10 mouse cellular contexts compared by ENCODE assay signal in genomic region chr4:32343256-32344165, GRCm38 (mm10).
DNase-seq lines count a peak whose midpoint lies in the region; ATAC-seq and TF ChIP-seq lines count a peak whose summit lies in the region.
"Had no signal": no experiment of that assay in that cellular context is flagged by ENCODE, and none has a peak within 500 bp of the region (broad histone marks: within the 10 kb centered on the region; RNA-seq: fewer than 3 reads in every experiment).

No protein-coding gene starts in this region.

- 0 out of 2 replicates have a peak, but pooled peaks cover 2% of the 10 kb centered on the region for H3K4me1 ChIP-seq in cerebellum, adult 2 months (ENCODE audit: control insufficient read depth, insufficient read depth, low read length)
- peaks cover 6% of the 10 kb centered on the region; the same call in 1 of the 2 replicates for H3K4me1 ChIP-seq in neural tube, embryonic 11.5 days (ENCODE audit: control insufficient read depth, insufficient read depth, low read length)
- peaks cover 5% of the 10 kb centered on the region for H3K4me1 ChIP-seq in limb, embryonic 10.5 days

- WGBS in cerebellum, adult 2 months = 76% methylated on average over 14 of the region's 14 CpGs
- 70% methylated on average over 14 of the region's 14 CpGs for WGBS in neural tube, embryonic 11.5 days
- 78% methylated on average over 14 of the region's 14 CpGs for WGBS in limb, embryonic 10.5 days

- no peak overlapping the region for H3K9ac ChIP-seq in neural tube, embryonic 11.5 days (ENCODE audit: low read length)

- H3K27me3 ChIP-seq in cerebellum, adult 2 months (ENCODE audit: control insufficient read depth, insufficient read depth, low read length) = no peaks in the 10 kb centered on the region
- no peaks in the 10 kb centered on the region for H3K27me3 ChIP-seq in neural tube, embryonic 11.5 days (ENCODE audit: control insufficient read depth, insufficient read depth, low read length)
- no peaks in the 10 kb centered on the region for H3K27me3 ChIP-seq in limb, embryonic 10.5 days (ENCODE audit: low read depth, poor library complexity, severe bottlenecking)
- H3K27me3 ChIP-seq: CH12.LX had no signal

- 0 out of 2 replicates have a peak overlapping the region, but pooled peaks have one; percentile 7 for H3K27ac ChIP-seq in cerebellum, adult 2 months (ENCODE audit: insufficient read depth, low read length)
- 0 out of 2 replicates have a peak overlapping the region, but pooled peaks have one; percentile 44 for H3K27ac ChIP-seq in neural tube, embryonic 11.5 days (ENCODE audit: low read depth, low read length)
- no peak overlapping the region for H3K27ac ChIP-seq in limb, embryonic 10.5 days

- H3K4me3 ChIP-seq in cerebellum, adult 2 months (replicated peaks; ENCODE audit: insufficient read depth, low read depth, low read length) = no peak overlapping the region
- H3K4me3 ChIP-seq in neural tube, embryonic 11.5 days (ENCODE audit: low read depth, low read length) = no peak overlapping the region
- no peak overlapping the region for H3K4me3 ChIP-seq in limb, embryonic 10.5 days
- H3K4me3 ChIP-seq: erythroblast, embryonic 14.5 days had no signal

- no peaks in the 10 kb centered on the region for H3K9me3 ChIP-seq in neural tube, embryonic 11.5 days (ENCODE audit: control insufficient read depth, low read length)
- no peaks in the 10 kb centered on the region for H3K9me3 ChIP-seq in limb, embryonic 10.5 days (replicated peaks)

- no peaks in the 10 kb centered on the region for H3K36me3 ChIP-seq in neural tube, embryonic 11.5 days (ENCODE audit: control insufficient read depth, insufficient read depth, low read length)
- peaks cover 24% of the 10 kb centered on the region for H3K36me3 ChIP-seq in limb, embryonic 10.5 days

- TF ChIP-seq CTCF in cerebellum, adult 2 months (IDR thresholded peaks at IDR 0.05; ENCODE audit: borderline replicate concordance, insufficient read depth, low read depth, low read length) = no peak

- no peak for TF ChIP-seq POLR2A in cerebellum, adult 2 months (IDR thresholded peaks at IDR 0.05; ENCODE audit: borderline replicate concordance, insufficient read depth, low read length)

- no peak for ATAC-seq in neural tube, embryonic 11.5 days (ENCODE audit: insufficient read depth, low FRiP score, low TSS enrichment)
- ATAC-seq in megakaryocyte progenitor cell, adult 5-6 weeks (replicated peaks; ENCODE audit: poor library complexity) = peak; percentile 64

- DNase-seq in cerebellum, adult 2 months = peak in 1 of 2 experiments; percentile 4
- no peak for DNase-seq in cerebellum, adult 18-20 months
- DNase-seq in neural tube, embryonic 11.5 days (ENCODE audit: low spot score) = no peak
- DNase-seq in neural tube, embryonic 10.5 days (ENCODE audit: extremely low spot score, low spot score) = no peak
- DNase-seq in thymus, postnatal 25 days = peak; percentile 57
- DNase-seq in limb, embryonic 10.5 days (ENCODE audit: low spot score) = no peak
- DNase-seq in testis, postnatal 14 days (ENCODE audit: low spot score) = no peak

- no peak overlapping the region for H3K4me2 ChIP-seq in neural tube, embryonic 11.5 days (ENCODE audit: low read depth)
